Mouse (Mus musculus): Measurements from ENCODE around the gene Ell. TPM values are rescaled to one million over a fixed set of nuclear protein-coding genes. Genes with fewer than 3 reads are reported as not detected.
"Not testable (repeated sequence)": the region's sequence is repeated elsewhere in the genome, so short reads cannot be mapped to it uniquely, and the experiment has no call there.

Gene Ell
- total RNA-seq, 2 experiments from 2014 or later = 10.7 to 14.7 TPM

DNA sequence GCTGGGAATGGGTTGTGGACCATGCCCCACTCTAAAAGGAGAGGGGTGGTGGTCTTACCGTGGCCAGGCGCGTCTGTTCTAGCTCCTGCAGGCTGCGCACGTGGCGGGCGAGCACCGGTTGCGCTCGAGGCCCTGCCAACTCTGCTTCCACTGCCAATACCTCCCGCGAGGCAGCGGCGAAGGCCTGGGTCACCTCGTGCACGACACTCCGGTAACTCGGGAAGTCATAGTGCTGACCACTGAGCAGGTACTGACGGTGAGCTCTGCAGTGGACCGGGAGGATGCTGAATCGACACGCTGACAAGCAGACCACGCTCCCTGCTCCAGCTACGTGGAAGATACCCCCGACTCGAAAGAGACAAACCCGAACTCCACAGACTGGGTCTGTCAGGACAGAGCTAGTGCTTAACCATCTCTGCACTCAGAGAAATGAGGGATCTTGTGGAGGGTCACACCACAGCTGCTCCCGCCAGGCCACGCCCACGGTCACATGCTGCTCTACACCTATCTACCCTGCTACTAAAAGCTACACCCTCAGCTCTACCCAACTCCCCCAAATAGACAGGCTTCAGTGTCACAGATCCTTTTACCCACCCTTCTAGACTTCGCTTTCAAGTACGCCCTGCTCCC is 33.4 kb upstream of the Ell start:
- ATAC-seq (replicated peaks; ENCODE audit: low FRiP score, low TSS enrichment, poor library complexity, severe bottlenecking) = peak; percentile 8

- ATAC-seq (replicated peaks; ENCODE audit: low FRiP score, low TSS enrichment, poor library complexity, severe bottlenecking) = peak; percentile 56
Measured at GRCm38 (mm10) chr8:70506328-70507026, 32.8 kb upstream of the Ell start, which contains the start of gene Rex1bd. TSS of gene Rex1bd (minus strand) at chr8:70506752.

- no peak for ATAC-seq (replicated peaks; ENCODE audit: low FRiP score, low TSS enrichment, poor library complexity, severe bottlenecking)
Measured at GRCm38 (mm10) chr8:70507027-70507393, 32.2 kb upstream of the Ell start.

DNA sequence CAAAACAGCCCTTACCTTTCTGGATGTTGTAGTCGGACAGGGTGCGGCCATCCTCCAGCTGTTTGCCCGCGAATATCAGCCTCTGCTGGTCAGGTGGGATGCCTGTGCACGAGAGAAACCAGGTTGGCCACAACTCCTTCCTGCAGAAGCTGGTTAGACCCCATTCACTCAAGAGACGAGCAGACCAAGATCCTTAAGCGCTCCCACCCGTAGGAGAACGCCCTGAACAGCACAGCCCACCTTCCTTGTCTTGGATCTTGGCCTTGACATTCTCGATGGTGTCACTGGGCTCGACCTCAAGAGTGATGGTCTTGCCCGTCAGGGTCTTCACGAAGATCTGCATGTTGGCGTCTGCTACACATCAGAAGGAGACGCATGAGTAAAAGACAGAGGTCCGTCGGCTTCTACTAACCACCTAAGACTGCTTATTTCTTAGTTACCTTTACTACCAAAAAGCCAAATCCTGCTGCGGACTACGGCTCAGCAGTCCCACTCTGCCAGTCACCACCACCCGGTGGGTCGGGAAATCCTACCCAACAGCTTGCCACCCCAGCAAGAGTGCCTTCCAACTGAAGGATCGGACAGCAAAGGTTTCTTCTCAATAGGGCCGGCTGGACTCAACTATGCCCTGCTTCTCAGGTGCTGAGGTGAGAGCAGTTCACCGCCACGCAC is 29.8 kb upstream of the Ell start:
- no peak for ATAC-seq (replicated peaks; ENCODE audit: low FRiP score, low TSS enrichment, poor library complexity, severe bottlenecking)

DNA sequence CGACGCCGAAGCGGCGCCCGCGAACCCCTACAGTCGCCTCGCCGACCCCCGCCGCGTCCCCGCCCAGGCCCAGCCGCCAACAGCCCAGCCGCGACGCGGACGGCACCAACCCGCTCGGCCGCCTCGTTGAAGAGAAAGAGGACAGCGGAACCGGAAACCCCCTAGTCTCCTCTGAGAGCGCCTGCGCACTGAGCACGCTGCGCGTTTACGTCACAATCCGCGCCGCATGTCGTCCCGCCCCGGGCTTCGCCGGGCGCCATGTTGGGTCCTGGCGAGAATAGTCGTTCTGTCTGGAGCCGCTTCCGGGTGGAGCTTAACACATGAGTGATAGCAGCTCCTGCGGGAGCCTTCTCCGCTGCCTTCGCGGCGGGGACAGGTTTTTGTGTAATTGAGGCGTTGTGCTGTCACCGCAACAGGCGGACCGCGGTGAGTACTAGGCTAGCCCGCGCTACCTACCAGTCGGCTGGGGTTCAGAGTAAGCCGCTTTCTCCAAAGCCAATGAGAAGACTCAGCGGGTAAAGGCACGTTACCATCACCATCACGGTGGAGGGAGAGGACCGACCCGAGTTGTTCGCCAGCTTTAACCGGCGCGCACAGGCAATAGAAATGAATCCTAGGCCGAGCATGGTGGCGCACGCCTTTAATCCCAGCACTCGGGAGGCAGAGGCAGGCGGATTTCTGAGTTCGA is 28.9 kb upstream of the Ell start, which contains the start of gene Uba52:
TSS of gene Uba52 (minus strand) at position 574 of the 688 bp plus-strand sequence.
- ATAC-seq (replicated peaks; ENCODE audit: low FRiP score, low TSS enrichment, poor library complexity, severe bottlenecking) = peak; percentile 66

- ATAC-seq (replicated peaks; ENCODE audit: low FRiP score, low TSS enrichment, poor library complexity, severe bottlenecking) = not testable (repeated sequence)
Measured at GRCm38 (mm10) chr8:70511174-70511573, 28.1 kb upstream of the Ell start.

DNA sequence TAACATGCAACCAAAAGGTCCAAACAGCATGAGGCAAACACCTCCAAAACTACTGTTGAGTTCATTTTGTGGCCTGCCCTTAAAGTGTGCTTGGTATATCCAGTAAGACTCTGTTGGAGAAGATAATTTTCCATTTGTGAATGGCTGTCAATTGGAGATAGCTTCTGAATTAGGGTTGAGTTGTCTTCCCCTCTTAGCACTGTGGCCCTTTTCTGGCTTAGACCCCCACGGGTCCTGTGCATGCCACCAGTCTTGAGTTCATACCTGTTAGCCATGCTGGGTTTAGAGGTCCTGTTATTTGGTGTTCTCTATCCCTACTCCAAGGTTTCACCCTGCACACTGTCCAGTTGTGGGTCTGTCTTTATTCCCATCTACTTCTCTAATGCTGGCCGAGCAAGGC is 27.5 kb upstream of the Ell start:
- ATAC-seq (replicated peaks; ENCODE audit: low FRiP score, low TSS enrichment, poor library complexity, severe bottlenecking) = no peak

GRCm38 (mm10) chr8:70512253-70512903 is 26.9 kb upstream of the Ell start:
- peak; percentile 56 for ATAC-seq (replicated peaks; ENCODE audit: low FRiP score, low TSS enrichment, poor library complexity, severe bottlenecking)

DNA sequence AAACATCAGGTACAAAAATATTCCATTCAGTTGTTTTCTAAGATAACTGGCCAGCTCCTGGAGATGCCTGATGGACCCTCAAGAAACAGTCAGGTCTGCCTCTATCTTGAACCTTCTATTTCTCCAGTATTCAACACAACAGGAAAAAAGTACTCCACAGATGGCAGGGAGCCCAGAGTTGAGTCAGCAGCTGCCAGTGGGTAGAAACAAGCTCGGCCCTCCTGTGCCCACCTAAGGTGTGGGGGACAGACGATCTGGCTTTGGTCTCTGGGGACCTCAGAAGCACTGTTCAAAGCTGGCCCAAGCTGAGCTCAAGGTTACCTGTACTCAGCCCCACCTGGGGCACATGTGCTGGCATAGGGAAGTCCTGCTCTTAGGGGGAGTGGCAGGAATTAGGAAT is 25.8 kb upstream of the Ell start:
- no peak for ATAC-seq (replicated peaks; ENCODE audit: low FRiP score, low TSS enrichment, poor library complexity, severe bottlenecking)

DNA sequence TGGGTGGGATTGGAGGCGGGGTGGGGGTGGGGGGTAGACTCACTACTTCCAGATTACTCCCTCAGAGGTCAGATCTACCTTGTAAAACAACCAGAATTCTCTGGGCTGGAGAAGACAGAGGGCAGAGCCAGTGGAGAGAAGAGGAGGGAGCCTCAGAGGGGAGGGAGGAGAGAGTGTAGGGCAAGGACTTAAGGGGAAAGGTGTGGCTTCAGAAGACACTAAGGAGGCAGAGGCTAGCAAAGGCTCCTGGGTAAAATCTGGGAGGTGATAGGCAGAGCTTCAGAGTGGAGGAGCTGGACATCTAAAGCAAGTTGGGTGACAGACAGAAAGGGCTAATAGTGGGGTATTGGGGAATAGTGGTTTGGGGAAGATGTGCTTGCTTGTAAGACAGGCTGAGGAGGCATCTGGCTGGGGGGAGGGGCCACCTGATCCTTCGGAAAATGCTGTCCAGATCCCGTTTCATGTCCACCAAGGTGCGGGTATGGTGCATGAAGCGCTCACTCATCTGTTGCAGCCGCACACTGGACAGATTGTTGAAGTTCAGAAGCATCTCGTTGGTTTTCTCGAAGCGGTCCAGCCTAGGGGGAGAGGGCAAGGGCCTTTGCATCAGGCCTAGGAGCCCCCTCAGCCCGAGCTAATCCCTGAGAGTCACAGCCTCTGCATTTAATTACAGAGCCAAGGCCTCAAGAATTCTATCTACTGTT is 21.2 kb upstream of the Ell start:
- no peak for ATAC-seq (replicated peaks; ENCODE audit: low FRiP score, low TSS enrichment, poor library complexity, severe bottlenecking)

DNA sequence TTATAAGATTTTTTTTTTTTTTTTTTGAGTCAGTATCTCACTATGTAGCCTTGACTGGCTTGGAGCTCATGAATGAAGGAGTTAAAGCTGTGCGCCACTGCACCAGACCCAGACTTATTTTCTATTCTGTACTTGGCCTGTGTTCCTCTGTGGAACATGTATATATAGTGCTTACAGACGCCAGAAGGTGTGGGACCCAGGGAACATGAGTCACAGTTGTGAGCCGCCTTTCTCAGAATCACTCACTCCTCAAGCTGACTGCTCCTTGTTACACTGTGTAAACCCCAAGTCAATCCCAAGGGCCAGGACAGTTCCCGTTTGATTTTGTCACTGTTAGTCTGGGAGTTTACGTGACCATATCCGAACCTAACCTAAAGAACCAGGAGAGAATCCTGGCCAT is 20.2 kb upstream of the Ell start:
- ATAC-seq (replicated peaks; ENCODE audit: low FRiP score, low TSS enrichment, poor library complexity, severe bottlenecking) = no peak

DNA sequence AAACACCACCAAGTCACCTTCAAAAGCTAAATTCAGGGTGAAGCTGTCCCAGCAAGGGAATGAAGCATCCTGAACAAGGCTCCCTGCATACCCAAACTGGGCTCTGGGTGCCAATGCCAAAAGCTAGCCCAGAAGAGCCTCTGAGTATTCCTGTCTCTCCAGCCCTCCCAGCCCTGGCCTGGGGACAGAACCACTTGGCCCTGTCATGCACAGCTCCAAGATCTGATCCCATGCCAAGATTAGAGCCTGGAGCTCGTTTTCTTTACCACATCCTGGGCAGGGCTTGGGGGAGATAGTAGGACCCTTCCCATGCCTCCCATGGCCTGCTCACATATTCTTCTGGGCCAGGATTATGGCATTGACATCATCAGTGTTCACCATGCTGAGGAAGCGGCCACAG is 19.7 kb upstream of the Ell start:
- ATAC-seq (replicated peaks; ENCODE audit: low FRiP score, low TSS enrichment, poor library complexity, severe bottlenecking) = no peak

DNA sequence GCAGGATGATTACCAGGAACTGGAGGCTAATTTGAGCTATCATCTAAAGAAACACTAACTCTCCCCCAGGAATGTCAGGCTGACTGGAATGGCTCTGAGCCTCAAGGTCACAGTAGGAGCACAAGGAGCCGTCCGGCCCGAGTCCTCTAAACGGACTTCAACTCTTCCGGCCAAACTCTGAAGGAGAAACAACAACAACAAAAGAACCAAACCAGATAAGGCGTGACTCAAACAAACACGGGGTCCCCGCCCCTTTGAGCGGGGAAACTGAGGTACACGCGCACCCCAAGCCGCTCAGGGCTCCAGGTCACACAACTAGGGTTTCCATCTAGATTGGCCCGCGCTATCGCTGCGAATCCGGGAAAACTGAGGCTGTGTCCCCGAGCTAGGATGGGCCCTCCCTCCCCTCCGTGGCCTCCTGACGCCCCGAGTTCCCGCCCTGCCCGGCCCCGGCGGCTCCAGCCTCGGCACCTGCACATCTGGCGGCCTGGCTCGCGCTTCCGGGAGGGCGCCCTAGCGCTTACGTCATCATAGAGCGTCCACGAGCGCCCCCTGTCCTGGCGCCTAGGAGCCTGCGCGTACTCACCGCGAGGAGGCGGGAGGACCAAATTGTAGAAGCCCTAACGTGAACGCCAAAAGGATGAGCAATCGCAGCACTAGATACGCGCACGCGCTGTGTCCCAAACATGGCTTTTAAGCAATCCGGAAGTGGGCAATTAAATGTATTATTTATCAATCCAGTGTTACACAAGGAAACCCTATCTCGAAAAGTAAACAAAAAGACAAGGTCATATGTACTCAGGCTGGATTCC is 16.5 kb upstream of the Ell start:
- peak; percentile 85 for ATAC-seq (replicated peaks; ENCODE audit: low FRiP score, low TSS enrichment, poor library complexity, severe bottlenecking)

- ATAC-seq (replicated peaks; ENCODE audit: low FRiP score, low TSS enrichment, poor library complexity, severe bottlenecking) = no peak
Measured at GRCm38 (mm10) chr8:70527111-70527511, 12.1 kb upstream of the Ell start.

- ATAC-seq (replicated peaks; ENCODE audit: low FRiP score, low TSS enrichment, poor library complexity, severe bottlenecking) = peak; percentile 78
Measured at GRCm38 (mm10) chr8:70527512-70528181, 11.6 kb upstream of the Ell start, which contains the start of the genes Fkbp8 and Kxd1. TSS of gene Fkbp8 (plus strand) at chr8:70527724. TSS of gene Kxd1 (minus strand) at chr8:70527956.

DNA sequence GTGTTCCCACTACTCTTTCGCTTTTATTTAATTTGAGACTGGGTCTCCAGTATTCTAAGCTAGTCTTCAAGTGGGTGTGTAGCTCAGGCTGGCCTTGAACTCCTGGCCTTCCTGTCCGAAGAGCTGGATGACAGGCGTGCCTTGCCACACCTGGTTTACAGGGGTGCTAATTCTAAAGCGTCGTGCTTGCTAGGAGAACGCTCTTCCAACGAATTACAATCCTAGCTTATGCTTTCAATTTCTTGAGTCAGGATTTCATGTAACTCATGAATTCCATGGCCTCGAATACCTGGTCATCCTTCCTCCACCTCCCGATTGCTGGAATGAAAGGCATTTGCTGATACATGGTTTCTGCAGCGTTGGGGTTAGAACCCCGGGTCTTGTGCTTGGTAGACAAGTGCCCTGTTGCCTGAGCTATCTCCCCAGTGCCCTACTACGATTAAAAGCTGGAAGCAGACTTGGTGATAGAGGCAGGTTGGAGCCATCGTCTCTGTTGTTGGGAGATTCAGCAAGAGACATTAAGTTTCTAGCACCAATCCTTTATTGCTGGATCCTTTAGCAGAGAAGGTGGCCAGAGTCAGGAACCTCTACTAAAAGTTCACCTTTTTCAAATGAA is 11.0 kb upstream of the Ell start:
- ATAC-seq (replicated peaks; ENCODE audit: low FRiP score, low TSS enrichment, poor library complexity, severe bottlenecking) = no peak

DNA sequence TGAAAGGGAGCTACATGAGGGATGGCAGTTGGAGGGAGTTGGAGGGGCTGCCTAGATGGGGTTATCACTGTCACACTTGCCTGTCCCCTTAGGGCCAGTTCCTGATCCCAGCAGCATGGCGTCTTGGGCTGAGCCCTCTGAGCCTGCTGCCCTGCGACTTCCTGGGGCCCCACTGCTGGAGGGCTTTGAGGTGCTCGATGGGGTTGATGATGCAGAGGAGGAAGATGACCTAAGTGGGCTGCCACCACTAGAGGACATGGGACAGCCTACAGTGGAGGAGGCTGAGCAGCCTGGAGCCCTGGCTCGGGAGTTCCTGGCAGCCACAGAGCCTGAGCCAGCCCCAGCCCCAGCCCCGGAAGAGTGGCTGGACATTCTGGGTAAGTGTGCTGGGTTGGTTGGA is 10.0 kb upstream of the Ell start:
- ATAC-seq (replicated peaks; ENCODE audit: low FRiP score, low TSS enrichment, poor library complexity, severe bottlenecking) = no peak

Data from megakaryocyte-erythroid progenitor cell, adult 5-6 weeks (primary cell).